Mouse (Mus musculus): ENCODE measurements around the gene Zcchc24. TPM values are rescaled to one million over a fixed set of nuclear protein-coding genes. Genes with fewer than 3 reads are reported as not detected.
"Not testable (repeated sequence)": the region's sequence is repeated elsewhere in the genome, so short reads cannot be mapped to it uniquely, and the experiment has no call there.

Gene Zcchc24
- 10 to 100 TPM; 53.5 to 60.2 TPM for total RNA-seq (2021)

DNA sequence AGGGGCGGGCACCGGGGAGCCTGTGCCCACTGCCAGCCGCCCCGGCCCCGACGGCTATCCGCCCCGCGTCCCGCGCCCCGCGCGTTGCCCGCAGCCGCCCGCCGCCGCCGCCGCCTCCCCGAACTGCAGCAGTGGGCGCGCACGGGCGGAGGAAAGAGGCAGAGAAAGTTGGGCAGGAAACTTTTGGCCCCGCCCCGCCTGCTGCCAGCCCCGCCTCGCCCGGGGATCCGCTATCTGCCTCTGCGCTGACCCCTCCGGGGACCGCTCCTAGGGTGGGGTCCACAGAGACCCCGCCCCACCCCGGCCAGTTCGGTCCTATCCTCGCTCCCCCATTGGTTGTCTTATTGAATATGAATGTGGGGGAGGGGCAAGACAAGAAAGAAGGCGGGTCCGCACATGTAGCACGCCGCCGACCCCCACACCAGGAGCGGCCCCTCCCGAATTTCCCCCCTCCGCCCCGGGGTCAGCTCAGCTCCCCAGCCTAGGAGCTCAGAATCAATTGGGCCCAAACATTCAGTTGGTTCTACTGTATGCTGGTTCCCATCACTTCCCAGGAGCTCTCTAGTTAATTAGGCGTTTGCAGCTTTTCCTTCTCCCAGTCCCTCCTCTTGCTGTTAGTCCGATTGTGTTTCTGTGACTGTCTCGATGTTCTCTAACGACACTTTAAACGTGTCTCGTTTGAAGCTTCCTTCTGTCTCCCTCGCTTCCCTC lies at the start of gene Zcchc24:
Gene Zcchc24 (minus strand): TSS at position 125 of the 711 bp plus-strand sequence.
- DNase-seq: peak; percentile 81 to 86

DNA sequence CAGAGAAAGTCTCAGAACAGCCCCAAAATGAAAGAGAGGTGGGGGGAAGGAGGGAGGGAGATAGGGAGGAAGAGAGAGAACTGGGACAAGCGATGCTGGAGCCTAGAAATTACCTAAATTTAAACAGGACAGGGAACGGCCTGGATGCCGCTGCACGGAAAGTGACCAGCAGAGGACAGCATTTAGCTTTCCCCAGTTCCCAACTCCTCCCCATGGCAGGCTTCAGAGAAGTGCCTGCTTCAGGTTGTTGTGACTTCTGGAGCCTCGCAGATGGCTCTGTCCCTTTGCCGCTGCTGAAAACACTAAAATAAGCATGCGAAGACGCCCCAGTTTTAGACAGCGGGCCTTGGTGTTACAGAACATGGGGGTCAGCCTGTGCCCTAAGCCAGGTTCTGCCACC lies 47.6 kb upstream of the Zcchc24 start:
- peak; percentile 56 to 58 for DNase-seq

DNA sequence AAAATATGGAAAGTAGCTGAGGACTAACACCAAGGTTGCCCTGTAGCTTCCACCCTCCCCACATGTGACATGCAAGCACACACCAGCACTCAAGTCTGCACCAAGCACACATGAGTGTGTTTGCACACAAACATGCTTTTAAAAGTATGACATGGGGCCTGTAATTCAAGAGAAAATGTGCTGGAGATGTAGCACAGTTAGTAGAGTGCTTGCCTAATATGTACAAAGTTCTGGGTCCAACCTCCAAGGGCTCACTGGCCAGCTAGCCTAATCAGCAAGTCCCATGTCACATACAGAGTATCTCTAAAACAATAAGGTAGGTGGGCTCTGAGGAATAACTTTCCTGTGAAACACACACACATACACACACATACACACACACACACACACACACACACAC lies 45.3 kb upstream of the Zcchc24 start:
- no peak for DNase-seq

DNA sequence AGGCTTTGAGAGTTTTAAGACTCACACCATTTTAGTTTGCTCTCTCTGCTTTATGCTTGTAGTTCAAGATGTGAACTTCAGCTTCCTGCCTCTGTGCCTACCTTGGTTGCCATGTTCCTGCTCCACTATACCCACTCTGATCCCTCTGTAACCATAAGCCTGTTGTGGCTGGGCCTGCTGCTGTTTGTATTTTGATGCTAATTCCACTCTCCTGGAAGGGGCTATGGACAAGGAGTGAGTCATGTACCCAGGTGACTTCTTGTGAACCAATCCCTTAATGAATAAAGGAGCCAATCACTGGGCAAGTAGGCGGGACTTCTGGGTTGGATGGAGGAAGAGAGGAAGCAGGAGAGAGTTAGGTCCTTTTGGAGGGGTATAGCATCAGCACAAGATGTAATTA lies 42.2 kb upstream of the Zcchc24 start:
- not testable (repeated sequence) for DNase-seq

DNA sequence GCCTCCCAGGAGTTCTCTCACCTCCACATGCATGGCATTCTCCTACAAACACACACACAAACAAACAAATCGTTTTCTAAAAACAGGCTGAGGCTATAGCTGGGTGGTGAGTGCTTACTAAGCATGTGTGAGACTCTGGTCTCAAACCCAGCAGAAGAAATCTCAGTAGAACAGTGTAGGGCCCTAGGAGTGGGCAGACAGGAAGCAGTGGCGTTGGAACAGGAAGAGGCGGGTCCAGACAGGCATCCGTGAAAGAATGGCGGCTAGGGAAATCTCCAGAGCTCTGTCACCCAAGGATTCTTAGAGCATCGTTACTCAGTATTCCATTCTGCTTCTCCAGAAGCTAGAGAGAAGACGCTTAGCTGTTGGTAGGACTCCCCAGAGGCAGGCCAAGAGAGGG lies 37.7 kb upstream of the Zcchc24 start:
- no peak for DNase-seq

DNA sequence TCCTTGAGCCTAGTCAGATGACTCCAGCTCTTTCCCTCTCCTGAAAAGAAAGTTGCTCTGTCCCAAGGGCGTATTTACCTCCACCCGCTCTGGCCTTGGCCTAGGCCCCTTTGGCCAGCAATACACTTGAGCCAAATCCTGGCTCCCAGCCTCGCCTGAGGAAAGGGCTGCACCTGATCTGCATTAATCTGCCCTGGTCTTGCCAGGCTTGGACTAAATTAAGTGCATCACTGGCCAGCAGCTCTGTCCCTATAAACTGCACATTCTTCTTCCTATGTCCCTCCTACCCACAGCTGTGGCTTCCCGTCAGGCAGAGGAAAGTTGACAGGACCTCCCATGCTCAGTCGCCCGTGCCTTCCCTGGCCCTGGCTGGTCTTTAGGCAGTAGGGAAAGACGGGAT lies 37.0 kb upstream of the Zcchc24 start:
- peak; percentile 44 to 46 for DNase-seq

DNA sequence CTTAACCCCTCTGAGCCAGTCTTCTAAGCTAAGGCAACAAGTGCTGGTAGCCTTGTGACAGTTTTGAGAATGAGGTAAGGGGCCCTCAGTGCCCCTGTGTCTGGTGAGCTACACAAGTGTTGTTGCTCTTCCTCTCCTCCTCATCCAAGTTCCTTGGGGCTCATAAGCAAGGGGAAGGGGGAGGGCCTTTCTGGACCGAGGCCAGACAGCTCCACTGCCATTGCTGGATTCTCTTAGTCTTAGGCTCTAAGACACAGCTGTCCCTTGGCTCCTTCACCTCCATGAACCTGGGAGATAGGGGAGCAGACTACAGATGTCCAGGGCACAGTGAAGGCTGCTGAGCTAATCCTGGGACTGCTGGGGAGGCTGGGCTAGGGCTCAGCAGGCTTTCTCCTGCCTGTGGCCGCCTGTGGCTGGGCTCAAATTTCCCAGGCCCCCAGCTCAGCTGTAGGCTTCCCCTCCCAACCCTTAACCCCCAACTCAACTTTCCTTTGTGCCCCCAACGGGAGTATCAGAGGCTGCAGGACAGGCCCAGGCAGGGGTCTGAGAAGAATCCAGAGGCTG lies 34.5 kb upstream of the Zcchc24 start:
- no peak for DNase-seq

DNA sequence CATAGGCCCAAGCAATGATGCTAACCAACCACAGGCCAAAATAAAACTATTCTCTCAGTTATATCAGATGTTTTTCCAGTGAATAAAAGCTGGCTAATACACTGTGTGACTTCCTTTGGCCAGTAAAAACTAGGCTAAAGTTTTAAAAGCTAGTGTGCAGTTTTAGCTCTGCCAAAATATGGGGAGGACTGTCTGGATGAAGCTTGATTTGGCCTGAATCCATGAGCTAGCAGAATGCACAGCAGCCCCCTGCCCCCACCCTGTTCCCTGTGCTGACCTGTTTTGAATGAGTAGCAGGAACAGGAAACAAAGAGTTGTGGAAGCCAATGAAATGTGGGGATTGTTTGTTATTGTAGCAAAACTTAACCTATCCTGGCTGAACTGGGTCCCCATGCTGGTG lies 33.7 kb upstream of the Zcchc24 start:
- DNase-seq: no peak

DNA sequence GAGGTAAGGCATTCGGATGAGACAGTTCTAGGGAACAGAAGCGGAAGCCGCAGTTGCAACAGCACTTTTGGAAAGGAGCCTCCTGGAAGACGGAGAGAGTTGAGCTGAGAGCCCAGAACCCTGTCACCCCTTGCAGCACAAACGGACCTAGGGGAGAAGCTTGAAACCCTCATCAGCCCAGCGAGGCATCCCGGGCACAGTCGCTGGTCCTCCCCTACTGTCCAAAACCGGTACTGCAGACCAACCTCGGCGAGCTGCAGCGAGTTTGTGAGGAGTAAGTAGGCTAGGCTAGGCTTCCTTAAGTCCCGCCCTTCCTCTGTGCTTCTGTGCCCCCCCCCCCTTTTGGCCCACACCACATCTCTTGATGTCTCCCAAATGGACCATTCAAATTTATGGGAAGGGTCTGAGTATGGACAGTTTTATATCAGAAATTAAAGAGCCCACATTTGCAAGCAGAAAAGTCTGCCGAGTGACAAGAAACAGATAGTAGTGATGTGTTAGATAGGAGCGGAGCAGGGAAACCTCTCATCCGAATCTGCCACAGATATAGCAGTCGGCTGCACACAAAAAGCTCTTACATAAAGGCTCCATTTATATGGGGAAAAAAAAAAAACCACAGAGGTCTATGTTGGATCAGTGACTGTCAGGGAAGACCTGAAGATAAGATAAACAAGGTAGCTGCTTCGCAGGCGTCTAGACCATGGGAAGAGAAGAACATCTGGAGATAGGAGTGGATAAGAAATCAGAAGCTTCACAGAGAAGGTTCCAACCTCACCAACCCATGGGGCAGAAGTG lies 31.5 kb upstream of the Zcchc24 start:
- peak; percentile 80 to 84 for DNase-seq

DNA sequence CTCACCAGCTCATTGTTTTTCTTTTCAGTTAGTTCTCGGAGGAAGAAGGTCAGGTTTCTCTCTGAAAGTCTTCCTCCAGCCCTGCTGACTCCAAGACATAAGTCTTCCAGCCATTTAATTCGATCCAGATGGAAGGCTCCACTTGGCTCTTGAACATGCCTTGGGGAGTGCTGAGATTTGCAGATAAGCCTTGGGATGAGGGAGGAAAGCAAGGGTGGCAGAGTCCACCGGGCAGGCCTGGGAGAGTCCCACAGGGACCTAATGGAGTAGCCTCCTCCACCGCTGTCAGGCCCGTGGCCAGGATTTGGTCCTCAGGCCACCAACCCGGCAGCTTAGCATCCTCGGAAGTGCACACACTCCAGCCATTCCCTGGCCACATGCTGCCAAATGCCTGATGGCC lies 27.8 kb upstream of the Zcchc24 start:
- no peak for DNase-seq

DNA sequence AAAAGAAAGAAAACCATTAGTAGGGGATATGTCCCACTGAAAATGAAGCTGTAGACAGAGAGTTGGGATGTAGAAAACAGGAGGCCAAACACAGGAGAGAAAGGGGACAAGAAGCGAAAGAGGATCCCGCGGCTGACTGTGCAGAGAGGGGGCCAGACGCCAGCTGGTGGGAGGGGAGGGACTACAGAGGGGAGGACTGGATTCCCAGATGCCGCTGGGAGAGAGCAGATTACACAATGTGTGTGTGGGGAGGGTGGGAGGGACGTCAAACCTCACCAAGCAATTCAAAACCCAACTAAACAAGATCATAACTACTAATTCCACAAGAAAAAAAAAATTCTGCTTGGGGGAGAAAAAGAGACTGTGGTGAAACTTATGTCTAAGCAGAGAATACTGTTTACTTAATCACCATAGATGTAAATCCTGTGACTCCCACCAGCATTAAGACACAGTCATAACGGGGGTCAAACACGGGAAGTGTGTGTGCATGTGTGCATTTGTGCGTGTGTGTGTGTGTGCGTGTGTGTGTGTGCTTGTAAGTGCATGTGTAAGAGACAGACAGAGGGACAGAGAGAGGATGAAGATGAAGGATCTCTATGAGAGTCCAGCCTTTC lies 26.8 kb upstream of the Zcchc24 start:
- peak; percentile 68 to 74 for DNase-seq

DNA sequence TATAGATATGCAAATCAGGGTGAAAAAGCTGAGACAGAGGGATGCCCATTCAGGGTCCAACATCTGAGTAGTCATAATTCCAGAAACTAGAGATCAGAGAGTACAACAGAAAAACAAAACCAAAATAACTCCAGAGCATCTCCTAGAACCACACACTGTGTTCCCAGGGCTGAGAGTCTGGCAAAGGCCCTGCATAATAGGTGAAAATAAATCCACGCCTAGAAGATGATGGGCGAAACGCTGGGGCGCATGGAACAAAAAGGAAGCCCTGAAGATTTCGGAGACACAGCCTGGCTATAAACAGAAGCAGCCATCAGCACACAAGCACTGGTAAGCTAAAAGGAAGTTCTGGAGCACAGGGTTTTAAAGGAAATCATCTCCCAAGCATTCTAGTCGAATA lies 26.2 kb upstream of the Zcchc24 start:
- no peak for DNase-seq

DNA sequence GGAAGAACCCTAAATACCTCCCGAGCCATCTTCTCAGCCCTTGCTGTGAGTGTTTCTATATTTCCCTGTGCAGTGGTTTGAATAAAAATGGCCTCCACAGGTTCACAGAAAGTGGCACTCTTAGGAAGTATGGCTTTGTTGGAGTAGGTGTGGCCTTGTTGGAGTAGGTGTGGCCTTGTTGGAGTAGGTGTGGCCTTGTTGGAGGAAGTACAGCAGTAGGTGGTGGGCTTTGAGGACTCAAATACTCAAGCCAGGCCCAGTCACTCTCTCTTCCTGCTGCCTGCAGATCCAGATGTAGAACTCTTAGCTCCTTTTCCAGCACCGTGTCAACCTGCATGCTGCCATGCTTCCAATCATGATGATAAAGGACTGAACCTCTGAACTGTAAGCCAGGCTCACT lies 25.5 kb upstream of the Zcchc24 start:
- DNase-seq: no peak

DNA sequence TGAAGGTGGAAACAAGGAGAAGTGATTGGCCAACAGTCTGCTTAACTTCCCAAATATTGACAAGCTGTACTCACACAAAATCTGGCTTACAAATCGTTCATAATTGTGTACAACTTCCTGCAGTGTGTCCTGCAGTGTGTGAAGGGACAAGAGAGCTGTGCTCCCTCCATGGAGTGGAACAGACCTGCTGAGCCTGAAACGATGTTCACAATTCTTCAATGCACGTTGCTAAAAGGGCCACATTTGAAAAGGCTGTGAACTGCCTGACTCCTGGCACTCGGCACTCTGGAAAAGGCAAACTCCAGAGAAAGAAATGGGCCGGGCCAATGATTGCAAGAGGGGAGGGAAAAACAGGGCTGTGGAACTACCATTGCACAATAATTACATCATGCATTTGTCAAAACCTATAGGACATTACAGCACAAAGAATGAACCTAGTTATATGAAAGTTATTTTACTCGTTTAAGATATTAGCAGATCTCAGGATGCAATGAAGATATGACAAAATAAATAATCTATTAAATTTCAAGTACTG lies 22.0 kb upstream of the Zcchc24 start:
- DNase-seq: no peak

DNA sequence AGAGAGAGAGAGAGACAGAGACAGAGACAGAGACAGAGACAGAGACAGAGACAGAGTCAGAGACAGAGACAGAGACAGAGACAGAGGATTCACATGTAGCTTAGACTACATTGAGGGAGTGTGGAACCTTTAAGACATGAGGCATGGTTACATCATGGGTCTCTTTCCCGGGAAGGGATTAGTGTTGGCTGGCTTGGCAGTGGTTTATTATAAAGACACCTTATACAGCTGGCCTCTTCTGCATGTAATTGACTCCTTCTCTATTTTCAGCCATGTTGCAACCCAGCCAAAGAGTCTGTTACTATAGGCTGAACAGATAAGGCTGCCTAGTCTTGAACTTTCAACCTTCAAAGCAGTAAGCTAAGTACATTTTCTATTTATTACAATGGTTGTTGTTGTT lies 21.1 kb upstream of the Zcchc24 start:
- DNase-seq: no peak

DNA sequence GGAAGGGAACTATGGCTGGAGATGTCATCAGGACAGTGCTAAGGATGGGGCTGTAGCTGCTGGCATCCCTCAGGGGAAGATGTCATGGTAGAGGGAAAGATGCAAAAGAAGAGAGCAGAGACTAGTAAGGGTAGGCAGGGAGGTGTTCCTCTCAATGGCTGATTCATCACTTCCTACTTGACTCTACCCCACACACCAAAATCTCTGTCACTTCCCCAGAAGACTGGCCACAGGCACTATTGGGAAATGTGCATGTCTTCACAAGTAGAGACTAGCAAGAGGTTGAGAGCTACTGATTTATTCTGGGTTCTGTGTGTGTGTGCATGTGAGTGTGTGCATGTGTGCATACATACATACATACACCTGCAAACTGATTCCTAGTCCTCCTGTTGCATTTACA lies 20.4 kb upstream of the Zcchc24 start:
- DNase-seq: no peak

DNA sequence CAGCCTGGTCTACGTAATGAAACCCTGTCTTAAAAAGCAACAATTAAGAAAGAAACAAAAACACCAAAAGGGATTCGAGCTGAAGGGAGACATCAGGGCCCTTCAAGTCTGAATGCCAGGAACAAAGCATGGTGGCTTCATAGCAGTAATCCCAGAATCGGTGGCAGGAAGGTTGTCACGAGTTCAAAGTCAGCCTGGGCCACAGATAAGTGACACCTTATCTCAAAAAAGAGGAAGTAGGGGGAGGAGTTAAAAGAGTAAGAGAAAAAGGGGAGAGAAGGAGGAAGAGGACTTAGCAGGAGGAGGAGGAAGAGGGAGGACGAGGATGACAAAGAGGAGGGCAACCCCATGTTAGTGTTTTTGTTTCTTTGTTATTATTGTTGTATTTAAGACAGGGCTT lies 19.4 kb upstream of the Zcchc24 start:
- no peak for DNase-seq

DNA sequence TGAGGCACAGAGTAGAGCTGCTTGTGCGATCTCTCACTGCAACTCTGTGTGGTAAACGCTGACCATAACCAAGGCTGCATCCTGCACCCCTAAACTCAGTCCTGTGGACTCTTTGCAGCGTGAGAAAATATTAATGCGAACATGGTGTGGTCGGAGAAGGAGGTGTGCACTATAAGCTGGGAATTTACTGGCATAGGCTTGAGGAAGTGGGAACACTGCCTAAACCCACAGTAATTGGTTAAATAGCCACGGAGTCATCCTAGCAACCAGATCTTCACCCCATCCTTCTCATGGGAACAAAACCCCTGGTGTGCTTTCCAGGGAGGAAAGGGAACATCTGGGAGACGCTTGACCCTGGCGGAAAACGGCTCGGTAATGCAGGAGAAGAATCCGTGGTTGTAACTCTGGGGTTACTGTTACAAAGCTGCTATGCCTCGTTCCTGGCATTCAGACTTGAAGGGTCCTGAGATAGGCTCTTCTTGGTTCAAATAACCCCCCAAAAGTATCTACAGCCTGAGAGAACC lies 18.6 kb upstream of the Zcchc24 start:
- no peak for DNase-seq

DNA sequence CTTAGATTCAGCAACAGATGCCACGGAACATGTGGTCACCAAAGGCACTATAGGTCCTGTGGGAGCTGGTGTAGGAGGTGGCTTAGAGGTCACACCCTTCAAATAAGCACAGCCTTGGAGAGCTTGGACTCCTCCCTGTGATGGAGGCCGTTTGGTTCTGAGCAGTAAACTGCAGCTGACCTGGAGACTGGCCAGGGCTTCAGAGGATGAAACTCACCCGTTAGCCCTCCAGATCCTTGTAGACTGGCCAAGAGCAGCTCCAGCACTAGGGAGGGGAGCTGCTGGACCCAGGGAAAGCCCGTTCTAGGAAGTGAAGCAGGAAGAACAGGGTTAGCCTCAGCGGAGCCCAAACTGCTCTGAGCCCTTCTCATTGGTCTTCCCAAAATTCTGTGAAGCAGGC lies 18.1 kb upstream of the Zcchc24 start:
- no peak for DNase-seq

DNA sequence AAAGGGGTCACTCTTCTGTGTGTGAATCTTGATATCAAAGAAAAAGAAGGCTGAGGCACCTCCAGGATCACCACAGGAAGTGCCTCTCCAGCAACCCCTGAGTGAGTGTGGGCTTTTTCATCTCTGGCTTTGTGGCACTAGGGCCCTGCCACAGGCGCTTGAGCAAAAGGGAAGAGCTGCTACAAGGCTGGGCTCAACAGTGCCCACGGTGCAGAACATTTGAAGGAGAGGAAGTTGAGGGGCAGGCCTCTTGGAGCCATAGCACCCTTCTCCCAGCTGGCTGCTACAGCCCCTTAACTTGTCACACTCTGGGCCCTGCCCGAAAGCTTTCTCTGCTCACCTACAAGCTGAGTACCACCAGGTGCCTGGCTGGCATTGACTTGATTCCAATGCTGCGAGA lies 16.4 kb upstream of the Zcchc24 start:
- no peak for DNase-seq

DNA sequence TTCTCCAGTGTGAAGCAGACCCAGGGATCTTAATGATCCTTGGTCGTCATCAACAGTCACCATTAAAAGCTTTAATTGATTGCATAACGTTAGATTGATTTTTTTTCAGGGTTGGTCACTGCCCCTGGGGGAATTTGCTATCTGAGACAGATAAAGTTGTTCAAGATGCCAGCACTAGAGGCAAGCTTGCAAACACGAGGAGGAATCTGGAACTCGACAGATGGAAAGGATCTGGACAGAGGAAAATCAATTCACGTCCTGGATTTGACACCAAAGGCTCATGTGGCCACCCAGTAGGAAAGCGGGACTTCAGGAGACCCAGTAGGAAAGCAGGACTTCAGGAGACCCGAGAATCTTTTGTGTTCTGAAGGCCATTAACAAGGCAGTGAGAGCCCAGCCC lies 14.4 kb upstream of the Zcchc24 start:
- no peak for DNase-seq

DNA sequence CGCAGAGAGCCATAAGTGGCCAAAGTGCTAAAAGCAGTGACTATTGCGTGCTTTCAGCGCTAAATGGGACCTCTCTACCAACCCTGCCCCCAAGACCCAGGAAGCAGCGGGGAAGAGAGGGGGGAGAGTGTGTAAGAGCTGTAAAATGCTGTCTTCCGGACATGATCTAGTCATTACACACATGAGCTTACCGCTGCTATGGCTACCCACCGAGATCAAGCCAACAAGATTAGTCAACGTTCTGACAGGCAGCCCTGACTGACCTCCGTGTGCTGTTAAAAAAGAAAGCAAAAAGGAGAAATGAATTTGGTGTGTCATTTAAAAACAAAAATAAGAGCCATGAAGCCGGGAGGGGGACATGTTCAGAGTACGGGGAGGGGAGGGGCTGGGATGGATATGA lies 11.8 kb upstream of the Zcchc24 start:
- no peak for DNase-seq

DNA sequence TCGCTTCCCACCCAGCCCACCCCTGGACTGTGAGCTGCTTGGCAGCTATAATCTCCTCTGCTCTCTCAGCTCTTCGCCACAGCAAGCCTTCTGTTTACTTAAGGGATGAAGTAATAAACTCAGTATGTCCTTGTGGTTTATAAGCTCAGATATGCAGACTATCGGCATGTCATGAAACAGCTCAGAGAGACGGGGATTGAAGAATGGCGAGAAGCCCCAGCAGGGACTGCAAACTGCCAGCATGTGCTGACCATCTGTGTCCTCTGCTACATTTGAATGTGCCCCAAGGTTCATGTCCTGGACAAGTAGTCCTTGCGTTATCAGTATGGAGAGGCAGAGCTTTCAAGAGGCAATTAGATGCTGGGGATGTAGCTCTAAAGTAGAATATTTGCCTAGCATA lies 7.5 kb upstream of the Zcchc24 start:
- no peak for DNase-seq
